Mouse (Mus musculus) heart, adult 2 months (tissue): ENCODE measurements at regions not wholly inside any gene's neighbourhood (a gene's known extent, or its start where the extent isn't known, plus 50 kb on each side); places are given as distances from the start of the nearest gene placed in this dataset.
"Not testable (repeated sequence)": the region's sequence is repeated elsewhere in the genome, so short reads cannot be mapped to it uniquely, and the experiment has no call there.

ENCODE experiments used
- DNase-seq, 2 experiments: peaks; one replicate each; pipeline ENCODE4 v3.0.0; 2021
- H3K27ac ChIP-seq: fragments of 200-600 bp; 2 replicates; pipeline ENCODE4 v1.8.1; 2022
- H3K27me3 ChIP-seq: fragments of 200-500 bp; 2 replicates; pipeline ENCODE4 v1.6.1; 2012; ENCODE audit warnings: mild to moderate bottlenecking, low read length, inconsistent platforms, mixed read lengths; ENCODE audit not compliant: control insufficient read depth, insufficient read depth
- H3K36me3 ChIP-seq: fragments of 200-500 bp; 2 replicates; pipeline ENCODE4 v1.6.1; 2012; ENCODE audit warnings: low read length, inconsistent platforms; ENCODE audit not compliant: control insufficient read depth, insufficient read depth
- H3K4me1 ChIP-seq: fragments of 200-500 bp; 2 replicates; pipeline ENCODE4 v1.6.1; 2011; ENCODE audit warnings: low read length; ENCODE audit not compliant: control insufficient read depth, insufficient read depth
- H3K4me3 ChIP-seq: fragments of 200-600 bp; 2 replicates; pipeline ENCODE4 v1.8.1; 2022
- H3K79me2 ChIP-seq: fragments of 200-500 bp; replicated peaks from 2 replicates; pipeline ENCODE4 v1.6.1; 2012; ENCODE audit warnings: mild to moderate bottlenecking, inconsistent platforms, low read length, moderate library complexity, mixed read lengths; ENCODE audit not compliant: control insufficient read depth, insufficient read depth
- H3K9ac ChIP-seq: fragments of 200-500 bp; 2 replicates; pipeline ENCODE4 v1.6.1; 2012; ENCODE audit warnings: low read depth, mild to moderate bottlenecking, control low read depth, inconsistent platforms, low read length, mixed read lengths
- CTCF ChIP-seq: fragments of 200-600 bp; IDR thresholded peaks from 2 replicates; pipeline ENCODE4 v1.8.1; 2022; ENCODE audit warnings: antibody characterized with exemption, mild to moderate bottlenecking, moderate library complexity
- EP300 ChIP-seq: fragments of 200-500 bp; IDR thresholded peaks from 2 replicates; pipeline ENCODE4 v1.6.1; 2011; ENCODE audit warnings: low read depth, low read length, control low read depth; ENCODE audit not compliant: insufficient read depth
- POLR2A ChIP-seq: fragments of 200-500 bp; IDR thresholded peaks from 2 replicates; pipeline ENCODE4 v1.6.1; 2011; ENCODE audit warnings: mild to moderate bottlenecking, low read depth, low read length, control low read depth; ENCODE audit not compliant: insufficient read depth
- WGBS: fragments of 180-500 bp; shearing (Covaris S2); methylation state at CpG from one replicate; pipeline ENCODE4 v1.1.7; 2018; 5-methylcytosine and 5-hydroxymethylcytosine counted together
- intact Hi-C: fragments of 180-260 bp; cut with DNase I; formaldehyde crosslinking; loops from one replicate; pipeline ENCODE4 v1.15.1; 2025

- H3K4me1 ChIP-seq, H3K9ac ChIP-seq, H3K27me3 ChIP-seq, H3K4me3 ChIP-seq, H3K36me3 ChIP-seq, intact Hi-C loops, H3K27ac ChIP-seq, DNase-seq, H3K79me2 ChIP-seq: not testable (repeated sequence)
- TF ChIP-seq CTCF = peak; percentile 31
Measured at GRCm38 (mm10) chr6:117752338-117752737, 88.6 kb upstream of the Zfp637 start.

- H3K27me3 ChIP-seq, intact Hi-C loops, H3K4me1 ChIP-seq, H3K4me3 ChIP-seq, H3K9ac ChIP-seq, H3K79me2 ChIP-seq, DNase-seq, H3K27ac ChIP-seq, H3K36me3 ChIP-seq: not testable (repeated sequence)
- 89% methylated on average over 2 of the region's 2 CpGs for WGBS
Measured at GRCm38 (mm10) chr6:117755682-117756081, 85.3 kb upstream of the Zfp637 start.

- H3K9ac ChIP-seq = no peak overlapping the region
- H3K36me3 ChIP-seq = no peaks in the 10 kb centered on the region
- H3K4me3 ChIP-seq = no peak overlapping the region
- no peaks in the 10 kb centered on the region for H3K27me3 ChIP-seq
- intact Hi-C loops = no loop called here
- H3K4me1 ChIP-seq = no peaks in the 10 kb centered on the region
- no peaks in the 10 kb centered on the region for H3K79me2 ChIP-seq
- H3K27ac ChIP-seq = no peak overlapping the region
- no peak for DNase-seq
- no peak for TF ChIP-seq POLR2A
- no peak for TF ChIP-seq CTCF
- no peak for TF ChIP-seq EP300
- 68% methylated on average over 9 of the region's 9 CpGs for WGBS
Measured at GRCm38 (mm10) chr6:117756176-117756575, 84.8 kb upstream of the Zfp637 start.

- 13% methylated on average over 6 of the region's 6 CpGs for WGBS
- H3K27ac ChIP-seq, H3K4me3 ChIP-seq, H3K4me1 ChIP-seq, H3K27me3 ChIP-seq, H3K36me3 ChIP-seq, H3K79me2 ChIP-seq, H3K9ac ChIP-seq: not testable (repeated sequence)
- intact Hi-C loops = loop anchor here (2.0 kb wide), 2 partner anchors 66 to 592 kb away; no protein-coding TSS in a partner anchor
- DNase-seq = peak; percentile 24 to 54
- peak; percentile 93 for TF ChIP-seq CTCF
Measured at GRCm38 (mm10) chr6:117758516-117758915, 82.5 kb upstream of the Zfp637 start.

GRCm38 (mm10) chr6:117771506-117771905, 69.5 kb upstream of the Zfp637 start:
- H3K79me2 ChIP-seq = no peaks in the 10 kb centered on the region
- H3K4me3 ChIP-seq = no peak overlapping the region
- TF ChIP-seq POLR2A (no peak), CTCF (no peak), EP300 (no peak)
- DNase-seq = no peak
- H3K27me3 ChIP-seq = no peaks in the 10 kb centered on the region
- no peak overlapping the region for H3K9ac ChIP-seq
- 62% methylated on average over 7 of the region's 7 CpGs for WGBS
- H3K4me1 ChIP-seq = no peaks in the 10 kb centered on the region
- no peaks in the 10 kb centered on the region for H3K36me3 ChIP-seq
- H3K27ac ChIP-seq = no peak overlapping the region
- intact Hi-C loops = no loop called here

GRCm38 (mm10) chr6:117772396-117772795, 68.6 kb upstream of the Zfp637 start:
- Histone ChIP-seq H3K79me2 (no peaks in the 10 kb centered on the region), H3K27me3 (no peaks in the 10 kb centered on the region), H3K4me3 (no peak overlapping the region), H3K4me1 (no peaks in the 10 kb centered on the region), H3K36me3 (no peaks in the 10 kb centered on the region), H3K9ac (no peak overlapping the region), H3K27ac (no peak overlapping the region)
- intact Hi-C loops = no loop called here
- no peak for DNase-seq
- TF ChIP-seq CTCF = no peak
- no peak for TF ChIP-seq POLR2A
- no peak for TF ChIP-seq EP300
